Mouse (Mus musculus) spleen, postnatal 10 days (tissue): ENCODE results near the gene Wdr77.
"Not testable (repeated sequence)": the region's sequence is repeated elsewhere in the genome, so short reads cannot be mapped to it uniquely, and the experiment has no call there.

Experiments used
- DNase-seq, 2 experiments: peaks; one replicate each; pipeline ENCODE4 v3.0.0; 2021 to 2022; ENCODE audit warnings: low spot score in 2 of 2

Wdr77 gene

GRCm38 (mm10) chr3:105951348-105951747, 7.8 kb upstream of the Wdr77 start:
- DNase-seq: no peak

- DNase-seq: no peak
These were observed 1.9 kb upstream of the Wdr77 start for GRCm38 (mm10) chr3:105957235-105957634.

DNA sequence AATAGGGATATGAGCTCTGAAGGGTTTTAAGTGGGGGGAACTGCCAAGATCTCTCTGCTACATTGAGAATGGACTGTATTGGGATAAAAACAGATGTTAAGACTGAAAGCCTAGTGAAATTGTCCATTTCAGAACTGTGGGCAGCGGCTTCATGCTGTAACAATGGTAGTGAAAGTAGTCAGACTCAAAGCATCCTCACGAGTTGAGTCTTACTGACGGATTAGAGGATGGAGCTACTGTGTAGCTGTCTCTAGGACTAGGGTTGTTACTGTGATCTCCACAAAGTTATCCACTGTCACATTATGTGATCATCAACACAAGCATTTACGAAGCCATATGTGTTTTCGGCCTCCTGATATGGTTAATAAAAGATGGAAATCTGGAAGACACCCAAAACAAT, 965 bp upstream of the Wdr77 start:
- no peak for DNase-seq

DNA sequence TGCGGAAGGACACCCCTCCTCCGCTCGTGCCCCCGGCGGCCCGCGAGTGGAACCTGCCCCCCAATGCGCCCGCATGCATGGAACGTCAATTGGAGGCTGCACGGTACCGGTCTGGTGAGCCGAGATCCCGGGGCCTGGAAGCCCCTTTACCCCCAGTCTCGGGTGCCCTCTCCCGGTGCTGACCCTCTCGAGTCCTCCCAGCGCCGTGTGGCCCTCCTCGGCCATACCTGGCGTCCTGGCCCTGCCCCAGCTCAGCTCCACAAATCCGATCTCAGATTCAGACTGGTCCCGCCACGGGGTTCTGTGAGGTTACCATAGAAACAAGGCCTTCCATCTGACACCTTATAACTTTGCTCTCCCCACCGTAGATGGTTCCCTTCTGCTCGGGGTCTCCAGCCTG, 416 bp downstream of the Wdr77 start:
- no peak for DNase-seq

- DNase-seq: no peak
These were observed 830 bp downstream of the Wdr77 start, which contains the start of gene Atp5f1 for GRCm38 (mm10) chr3:105959999-105960398. Atp5f1 (minus strand) TSS chr3:105960099.

DNA sequence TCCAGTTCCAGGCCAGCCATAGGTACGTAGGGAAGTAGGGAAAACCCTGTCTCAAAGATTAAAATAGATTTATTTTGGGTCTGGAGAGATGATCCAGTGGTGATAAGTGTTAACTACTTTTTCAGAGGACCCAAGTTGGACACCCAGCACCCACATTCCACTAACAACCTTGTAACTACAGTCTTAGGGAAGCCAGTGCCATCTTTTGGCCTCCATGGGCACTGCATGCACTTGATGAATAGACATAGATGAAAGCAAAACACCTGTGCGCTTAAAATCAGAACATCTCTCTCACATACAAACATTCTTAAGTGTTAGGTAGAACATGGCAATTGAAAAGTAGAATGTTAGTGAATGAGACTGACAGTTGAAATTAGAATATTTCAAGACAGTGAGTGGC, 1.5 kb downstream of the Wdr77 start:
- DNase-seq: peak in 1 of 2 experiments; percentile 35

DNA sequence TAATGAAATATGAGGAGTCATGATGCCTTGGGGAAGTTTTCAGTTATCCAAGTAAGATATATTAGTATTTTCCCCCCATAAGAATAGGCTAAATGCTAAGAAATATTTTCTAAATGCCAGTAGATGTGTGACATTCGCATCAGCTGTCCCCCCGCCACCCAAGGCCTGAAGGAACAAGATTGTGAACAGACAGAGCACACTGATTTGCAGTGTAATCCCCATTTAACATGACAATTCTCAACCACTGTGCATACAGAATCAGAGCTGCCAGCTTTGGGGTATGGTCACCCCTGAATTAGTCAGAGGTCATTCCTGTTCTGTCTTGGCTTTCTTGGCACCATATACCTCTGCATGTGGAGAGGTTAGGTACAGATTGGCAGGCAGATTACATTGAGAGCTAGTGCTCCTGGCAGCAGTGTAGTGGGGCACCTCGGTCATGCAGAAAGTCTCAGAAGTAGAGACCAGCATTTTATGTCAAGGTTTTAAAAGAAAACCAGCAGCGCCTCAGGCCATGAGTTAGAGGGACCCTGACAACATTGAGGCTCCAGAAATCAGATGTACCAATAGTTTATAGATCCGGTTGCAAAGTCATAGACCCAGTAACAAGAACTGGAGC, 12.8 kb downstream of the Wdr77 start:
- DNase-seq: no peak

DNA sequence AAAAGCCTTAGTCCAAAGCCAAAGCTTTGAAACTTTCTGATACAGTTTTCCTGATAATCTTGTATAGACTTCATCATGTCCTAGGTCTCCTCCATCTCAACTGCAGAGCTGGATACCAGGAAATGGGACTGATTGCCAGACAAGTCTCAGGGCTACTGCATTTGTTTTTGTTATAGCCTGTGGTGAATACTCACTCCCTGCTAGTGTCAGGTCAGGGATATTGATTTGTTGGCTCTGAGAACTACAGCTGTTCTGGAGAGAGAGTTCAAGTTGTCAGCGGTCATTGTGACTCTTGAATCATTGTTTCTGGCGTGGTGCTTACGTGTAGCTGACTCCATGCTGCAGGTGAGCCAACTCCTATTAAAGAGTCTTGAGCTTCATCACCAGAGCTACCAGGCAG, 14.2 kb downstream of the Wdr77 start, which contains the start of gene Ovgp1:
Gene Ovgp1 (plus strand): TSS at position 301 of the 400 bp plus-strand sequence.
- no peak for DNase-seq

- no peak for DNase-seq
These were observed 15.0 kb downstream of the Wdr77 start for GRCm38 (mm10) chr3:105974174-105974573.

DNA sequence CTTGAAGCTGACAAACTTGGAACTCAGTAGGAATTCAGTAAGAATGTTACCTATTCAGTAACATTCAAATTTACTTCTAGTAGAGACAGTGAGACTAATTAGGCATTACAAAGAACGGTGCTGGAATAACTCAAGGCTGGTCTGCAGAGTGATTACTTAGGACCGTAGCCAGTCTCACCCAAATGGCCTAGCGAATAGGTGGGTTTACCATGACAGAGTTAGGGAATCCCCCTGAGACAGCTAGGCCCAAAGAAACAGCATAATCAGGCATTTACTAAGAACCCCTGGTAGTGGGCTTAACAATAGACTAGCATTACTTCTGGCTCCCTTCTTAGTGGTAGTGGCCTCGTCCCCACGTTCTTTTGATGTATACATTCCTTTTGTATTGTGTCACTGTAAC, 30.4 kb downstream of the Wdr77 start:
- DNase-seq: not testable (repeated sequence)

DNA sequence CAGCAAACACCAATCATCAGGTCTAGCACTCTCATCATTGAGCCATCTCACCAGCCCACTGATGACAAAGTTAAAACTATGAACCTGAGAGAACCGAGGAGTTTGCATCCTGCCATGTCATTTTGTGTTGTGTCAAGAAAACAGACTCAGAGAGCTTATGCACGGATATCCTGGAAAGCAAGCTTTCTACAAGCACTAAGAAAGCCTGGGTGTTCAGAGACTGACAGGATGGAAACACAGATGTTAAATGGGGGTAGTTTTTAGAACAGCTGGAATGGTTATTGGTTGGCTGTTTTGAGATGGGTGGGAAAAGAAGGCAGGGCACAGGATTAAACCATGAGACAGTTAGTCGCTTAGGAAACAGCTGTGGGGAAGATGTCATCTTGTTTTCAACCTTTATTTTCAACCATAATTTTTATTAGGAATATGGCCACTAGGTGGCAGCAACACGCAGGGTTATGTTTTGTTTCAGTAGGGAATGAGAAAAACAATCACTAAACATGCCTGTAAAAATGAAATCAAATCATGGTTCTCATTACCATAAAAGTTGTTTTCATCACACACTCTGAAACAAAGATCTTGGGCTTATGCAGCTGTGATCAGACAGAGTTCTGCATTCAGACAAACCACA, 32.6 kb downstream of the Wdr77 start:
- DNase-seq: peak; percentile 37 to 71

- DNase-seq: no peak
These were observed 35.6 kb downstream of the Wdr77 start for GRCm38 (mm10) chr3:105994730-105995129.

- DNase-seq: no peak
These were observed 41.7 kb downstream of the Wdr77 start for GRCm38 (mm10) chr3:106000707-106001375.

DNA sequence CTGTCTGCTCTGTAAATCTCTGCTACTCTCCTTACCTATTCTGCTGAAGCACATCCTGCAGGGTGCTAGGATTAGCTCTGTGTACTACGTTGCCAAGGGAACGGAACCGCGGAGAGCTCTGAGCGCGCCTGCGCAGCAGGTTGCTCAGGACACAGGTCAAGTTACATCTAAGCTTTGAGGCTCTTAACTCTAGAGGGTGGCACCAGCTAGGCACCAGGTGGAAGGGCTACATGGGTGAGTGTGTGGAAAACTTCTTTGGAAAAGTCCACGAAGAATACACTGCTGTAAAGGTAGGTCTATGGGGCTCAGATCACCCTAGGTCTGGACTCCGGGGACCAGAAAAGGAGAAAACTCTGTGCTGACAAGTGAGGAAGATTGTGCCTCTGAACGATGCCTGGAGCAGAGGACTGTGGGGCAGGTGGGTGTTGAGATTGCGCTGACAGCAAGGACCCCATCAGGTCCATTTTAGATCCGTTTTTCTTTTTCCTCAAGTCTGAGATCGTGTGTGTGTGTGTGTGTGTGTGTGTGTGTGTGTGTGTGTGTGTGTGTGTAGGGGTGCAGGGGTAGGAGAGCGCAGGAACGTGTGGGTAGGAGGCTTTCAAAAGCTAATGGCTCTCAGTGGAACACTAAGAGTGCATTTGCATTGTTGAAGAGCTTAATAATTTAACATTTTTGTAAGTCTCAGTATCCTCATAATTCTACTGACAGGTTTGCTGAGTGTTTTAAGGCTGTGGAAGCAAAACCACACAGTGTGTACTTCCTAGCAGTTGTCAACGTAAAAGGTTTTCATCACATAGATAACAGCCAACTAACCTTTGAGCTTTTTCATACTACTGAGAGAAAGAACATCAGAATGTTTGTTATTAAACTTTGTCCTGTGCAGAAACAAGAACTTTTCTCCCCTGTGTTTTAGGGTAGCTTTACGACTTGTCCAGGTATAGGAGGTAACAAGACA, 42.5 kb downstream of the Wdr77 start:
- DNase-seq: peak in 1 of 2 experiments; percentile 40

DNA sequence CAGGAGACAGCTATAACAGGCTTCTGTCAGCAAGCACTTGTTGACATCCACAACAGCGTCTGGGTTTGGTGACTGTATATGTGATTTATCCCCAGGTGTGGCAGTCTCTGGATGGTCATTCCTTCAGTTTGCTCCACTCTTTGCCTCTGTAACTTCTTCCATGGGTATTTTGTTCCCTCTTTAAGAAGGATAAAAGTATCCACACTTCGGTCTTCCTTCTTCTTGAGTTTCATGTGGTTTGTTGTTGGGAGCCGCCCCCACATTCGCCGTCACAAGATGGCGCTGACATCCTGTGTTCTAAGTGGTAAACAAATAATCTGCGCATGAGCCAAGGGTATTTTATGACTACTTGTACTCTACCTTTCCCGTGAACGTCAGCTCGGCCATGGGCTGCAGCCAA, 44.2 kb downstream of the Wdr77 start:
- DNase-seq: not testable (repeated sequence)

DNA sequence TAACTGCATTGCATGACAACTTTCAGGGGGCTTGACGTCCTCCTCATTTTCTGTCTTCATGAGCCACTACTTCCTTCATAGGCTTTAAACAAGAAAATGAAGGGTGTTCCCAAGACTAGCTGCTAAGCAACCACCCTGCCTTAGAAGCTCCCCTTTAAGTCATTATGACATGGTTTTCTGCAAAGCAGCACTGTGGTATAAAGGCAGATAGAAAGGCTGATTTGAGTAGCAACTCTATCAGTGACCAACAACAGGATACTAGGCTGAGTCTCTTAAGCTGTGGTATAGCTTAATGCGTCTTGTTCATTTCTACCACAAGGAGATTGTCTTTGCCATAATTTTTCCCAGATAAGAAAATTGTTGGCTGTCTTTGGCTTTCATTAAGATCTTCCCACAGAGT, 55.4 kb downstream of the Wdr77 start, which contains the start of gene Pifo:
Gene Pifo (minus strand): TSS at position 101 of the 400 bp plus-strand sequence.
- DNase-seq: no peak
